ENCODE assay signal across 10 mouse cellular contexts in the genomic region with DNA sequence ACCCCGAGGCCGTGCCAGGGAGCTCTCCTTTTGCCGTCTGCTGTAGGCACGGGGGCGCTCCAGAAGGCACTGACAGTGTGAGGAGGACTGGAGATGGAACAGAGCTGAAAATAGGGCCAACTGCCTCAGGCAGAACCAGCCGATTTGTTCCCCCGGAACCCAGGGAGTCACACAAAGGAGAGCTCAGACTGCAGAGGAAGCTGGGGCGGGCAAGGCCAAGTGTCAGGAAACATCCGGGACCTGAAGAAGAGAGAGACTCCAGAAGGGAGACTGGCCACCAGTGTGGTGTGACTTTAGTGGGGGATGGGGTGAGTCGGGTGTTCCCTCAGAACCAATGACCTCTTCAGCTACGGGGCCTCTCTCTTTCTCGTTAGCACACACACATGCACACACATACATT. TPM values are rescaled to one million over a fixed set of nuclear protein-coding genes. Genes with fewer than 3 reads are reported as not detected.
DNase-seq lines count a peak whose midpoint lies in the region; ATAC-seq and TF ChIP-seq lines count a peak whose summit lies in the region.
"Had no signal": no experiment of that assay in that cellular context is flagged by ENCODE, and none has a peak within 500 bp of the region (broad histone marks: within the 10 kb centered on the region; RNA-seq: fewer than 3 reads in every experiment).

No protein-coding gene starts in this region.

- ATAC-seq in kidney, embryonic 15.5 days (replicated peaks; ENCODE audit: low FRiP score), result no peak
- no peak for ATAC-seq in heart, embryonic 13.5 days (ENCODE audit: extremely low read depth, insufficient number of reproducible peaks, low FRiP score, low TSS enrichment)
- ATAC-seq in lung, postnatal 0 days, result no peak
- ATAC-seq in intestine, postnatal 0 days, result no peak

- 76% methylated on average over 12 of the region's 12 CpGs for WGBS in kidney, embryonic 15.5 days
- 57% methylated on average over 12 of the region's 12 CpGs for WGBS in heart, embryonic 13.5 days
- WGBS in lung, postnatal 0 days, result 49% methylated on average over 12 of the region's 12 CpGs
- 79% methylated on average over 12 of the region's 12 CpGs for WGBS in thymus, adult 2 months
- 82% methylated on average over 12 of the region's 12 CpGs for WGBS in intestine, postnatal 0 days

- no peak for TF ChIP-seq CTCF in lung, postnatal 0 days (IDR thresholded peaks at IDR 0.05)
- TF ChIP-seq CTCF in thymus, adult 2 months (IDR thresholded peaks at IDR 0.05; ENCODE audit: borderline replicate concordance, control insufficient read depth, extremely low read depth, insufficient read depth, low read length, poor library complexity), result no peak
- no peak for TF ChIP-seq CTCF in intestine, postnatal 0 days (IDR thresholded peaks at IDR 0.05; ENCODE audit: low read depth)

- H3K4me2 ChIP-seq in kidney, embryonic 15.5 days, result no peak overlapping the region
- H3K4me2 ChIP-seq in heart, embryonic 13.5 days, result no peak overlapping the region
- no peak overlapping the region for H3K4me2 ChIP-seq in lung, postnatal 0 days (replicated peaks; ENCODE audit: low read depth, low read length)
- H3K4me2 ChIP-seq in intestine, postnatal 0 days (replicated peaks; ENCODE audit: low read depth), result no peak overlapping the region
- H3K4me2 ChIP-seq: hindbrain, embryonic 13.5 days had no signal

- no peak overlapping the region for H3K27ac ChIP-seq in kidney, embryonic 15.5 days
- peak overlapping the region; percentile 72 for H3K27ac ChIP-seq in brown adipose tissue, adult 24 weeks (replicated peaks; ENCODE audit: low read depth, low read length)
- no peak overlapping the region for H3K27ac ChIP-seq in heart, embryonic 13.5 days (replicated peaks)
- peak overlapping the region; percentile 59; the same call in 1 of the 2 replicates for H3K27ac ChIP-seq in lung, postnatal 0 days (ENCODE audit: low read length)
- no peak overlapping the region for H3K27ac ChIP-seq in thymus, adult 2 months (ENCODE audit: control insufficient read depth, insufficient read depth, low read length)
- H3K27ac ChIP-seq in intestine, postnatal 0 days (ENCODE audit: low read depth, low read length), result no peak overlapping the region
- H3K27ac ChIP-seq: hindbrain, embryonic 13.5 days had no signal

- H3K9me3 ChIP-seq in kidney, embryonic 15.5 days (replicated peaks), result no peaks in the 10 kb centered on the region
- no peaks in the 10 kb centered on the region for H3K9me3 ChIP-seq in heart, embryonic 13.5 days
- no peaks in the 10 kb centered on the region for H3K9me3 ChIP-seq in lung, postnatal 0 days (ENCODE audit: low read length)
- H3K9me3 ChIP-seq in intestine, postnatal 0 days (ENCODE audit: control insufficient read depth), result no peaks in the 10 kb centered on the region
- H3K9me3 ChIP-seq: hindbrain, embryonic 13.5 days had no signal

- peak; percentile 31 for DNase-seq in kidney, adult 11 months
- DNase-seq in lung, postnatal 0 days (ENCODE audit: low spot score), result peak; percentile 44
- no peak for DNase-seq in adipocyte (ENCODE audit: low spot score)
- DNase-seq in thymus, adult 2 months, result no peak
- DNase-seq: left cerebral cortex, postnatal 4 days had no signal

- peaks cover 21% of the 10 kb centered on the region for H3K4me1 ChIP-seq in kidney, embryonic 15.5 days
- peaks cover 19% of the 10 kb centered on the region for H3K4me1 ChIP-seq in brown adipose tissue, adult 24 weeks (ENCODE audit: control insufficient read depth, insufficient read depth, insufficient read length, low read length)
- peaks cover 22% of the 10 kb centered on the region for H3K4me1 ChIP-seq in heart, embryonic 13.5 days
- H3K4me1 ChIP-seq in lung, postnatal 0 days (ENCODE audit: insufficient read depth, low read depth, low read length), result peaks cover 16% of the 10 kb centered on the region
- peaks cover 47% of the 10 kb centered on the region for H3K4me1 ChIP-seq in thymus, adult 2 months (replicated peaks; ENCODE audit: control insufficient read depth, insufficient read depth, low read length)
- H3K4me1 ChIP-seq in intestine, postnatal 0 days (replicated peaks; ENCODE audit: control insufficient read depth, insufficient read depth, low read length), result no peaks in the 10 kb centered on the region

- no peak overlapping the region for H3K9ac ChIP-seq in kidney, embryonic 15.5 days
- 0 out of 2 replicates have a peak overlapping the region, but pooled peaks have one; percentile 33 for H3K9ac ChIP-seq in heart, embryonic 13.5 days
- no peak overlapping the region for H3K9ac ChIP-seq in lung, postnatal 0 days (replicated peaks; ENCODE audit: low read depth)
- no peak overlapping the region for H3K9ac ChIP-seq in intestine, postnatal 0 days (ENCODE audit: low read depth, low read length)
- H3K9ac ChIP-seq: hindbrain, embryonic 13.5 days had no signal

- no peak for TF ChIP-seq POLR2A in thymus, adult 2 months (IDR thresholded peaks at IDR 0.05; ENCODE audit: control insufficient read depth, extremely low read depth, insufficient read depth, low read length, poor library complexity)

- no peak for TF ChIP-seq EP300 in lung, postnatal 0 days (IDR thresholded peaks at IDR 0.05)

- no peaks in the 10 kb centered on the region for H3K27me3 ChIP-seq in kidney, embryonic 15.5 days
- H3K27me3 ChIP-seq in heart, embryonic 13.5 days (replicated peaks), result no peaks in the 10 kb centered on the region
- H3K27me3 ChIP-seq in lung, postnatal 0 days (replicated peaks; ENCODE audit: insufficient read depth, low read length), result no peaks in the 10 kb centered on the region
- H3K27me3 ChIP-seq in thymus, adult 2 months (ENCODE audit: control insufficient read depth, insufficient read depth, low read length), result no peaks in the 10 kb centered on the region
- no peaks in the 10 kb centered on the region for H3K27me3 ChIP-seq in intestine, postnatal 0 days (replicated peaks; ENCODE audit: control insufficient read depth, insufficient read depth, low read length)
- H3K27me3 ChIP-seq: hindbrain, embryonic 13.5 days had no signal

- H3K36me3 ChIP-seq in kidney, embryonic 15.5 days, result peaks cover 16% of the 10 kb centered on the region
- H3K36me3 ChIP-seq in heart, embryonic 13.5 days, result peaks cover 22% of the 10 kb centered on the region
- H3K36me3 ChIP-seq in lung, postnatal 0 days (ENCODE audit: insufficient read depth, low read length), result 0 out of 2 replicates have a peak, but pooled peaks cover 7% of the 10 kb centered on the region
- H3K36me3 ChIP-seq in thymus, adult 2 months (ENCODE audit: control insufficient read depth, insufficient read depth, low read length), result peaks cover 4% of the 10 kb centered on the region
- peaks cover 22% of the 10 kb centered on the region; the same call in 1 of the 2 replicates for H3K36me3 ChIP-seq in intestine, postnatal 0 days (ENCODE audit: control insufficient read depth, insufficient read depth)

- no peak overlapping the region for H3K4me3 ChIP-seq in kidney, embryonic 15.5 days (replicated peaks)
- H3K4me3 ChIP-seq in brown adipose tissue, adult 24 weeks (ENCODE audit: insufficient read depth, low read depth, low read length), result no peak overlapping the region
- H3K4me3 ChIP-seq in heart, embryonic 13.5 days, result no peak overlapping the region
- no peak overlapping the region for H3K4me3 ChIP-seq in lung, postnatal 0 days (ENCODE audit: low read depth, low read length)
- H3K4me3 ChIP-seq in thymus, adult 2 months (ENCODE audit: control insufficient read depth, insufficient read depth, low read length), result no peak overlapping the region
- H3K4me3 ChIP-seq in intestine, postnatal 0 days (ENCODE audit: low read depth, low read length), result no peak overlapping the region
- H3K4me3 ChIP-seq: hindbrain, embryonic 13.5 days had no signal

RNA-seq across cellular contexts. Expression of a gene that starts 4.1 kb away (rescaled TPM):
- polyA plus RNA-seq in kidney, embryonic 15.5 days (2015; fragmentation: Nextera tagmentation; extraction: Ambion mirVana), result 22.4 and 23.6 TPM in 2 replicates
- polyA plus RNA-seq in brown adipose tissue, adult 24 weeks (2012; ENCODE audit: insufficient read depth, insufficient read length, missing spikeins), result 25.9 and 41.4 TPM in 2 replicates
- polyA plus RNA-seq in heart, embryonic 13.5 days (2015; fragmentation: Nextera tagmentation; extraction: Ambion mirVana), result 14.7 and 15.3 TPM in 2 replicates
- polyA plus RNA-seq in lung, postnatal 0 days (2015; fragmentation: Nextera tagmentation; extraction: Ambion mirVana), result 34.1 and 35.0 TPM in 2 replicates
- polyA plus RNA-seq in thymus, adult 2 months (2012; rRNA removed), result 220 and 240 TPM in 2 replicates
- 10.7 and 12.5 TPM in 2 replicates for polyA plus RNA-seq in intestine, postnatal 0 days (2015; fragmentation: Nextera tagmentation; extraction: Ambion mirVana)

RNA-seq across cellular contexts. Expression of a gene that starts 24.9 kb away (rescaled TPM):
- 123 and 129 TPM in 2 replicates for polyA plus RNA-seq in kidney, embryonic 15.5 days (2015; fragmentation: Nextera tagmentation; extraction: Ambion mirVana)
- polyA plus RNA-seq in brown adipose tissue, adult 24 weeks (2012; ENCODE audit: insufficient read depth, insufficient read length, missing spikeins), result 230 and 282 TPM in 2 replicates
- polyA plus RNA-seq in heart, embryonic 13.5 days (2015; fragmentation: Nextera tagmentation; extraction: Ambion mirVana), result 126 and 137 TPM in 2 replicates
- 278 and 286 TPM in 2 replicates for polyA plus RNA-seq in lung, postnatal 0 days (2015; fragmentation: Nextera tagmentation; extraction: Ambion mirVana)
- 70.8 and 76.9 TPM in 2 replicates for polyA plus RNA-seq in thymus, adult 2 months (2012; rRNA removed)
- 313 and 341 TPM in 2 replicates for polyA plus RNA-seq in intestine, postnatal 0 days (2015; fragmentation: Nextera tagmentation; extraction: Ambion mirVana)

RNA-seq across cellular contexts. Expression of a gene that starts 29.2 kb away (rescaled TPM):
- polyA plus RNA-seq in kidney, embryonic 15.5 days (2015; fragmentation: Nextera tagmentation; extraction: Ambion mirVana), result 0.48 and 0.71 TPM in 2 replicates
- not detected in 2 replicates for polyA plus RNA-seq in brown adipose tissue, adult 24 weeks (2012; ENCODE audit: insufficient read depth, insufficient read length, missing spikeins)
- polyA plus RNA-seq in heart, embryonic 13.5 days (2015; fragmentation: Nextera tagmentation; extraction: Ambion mirVana), result 0.24 and 0.33 TPM in 2 replicates
- 0.20 TPM in 1 of 2 replicates, not detected in the other for polyA plus RNA-seq in lung, postnatal 0 days (2015; fragmentation: Nextera tagmentation; extraction: Ambion mirVana)
- 0.42 and 0.70 TPM in 2 replicates for polyA plus RNA-seq in thymus, adult 2 months (2012; rRNA removed)
- polyA plus RNA-seq in intestine, postnatal 0 days (2015; fragmentation: Nextera tagmentation; extraction: Ambion mirVana), result 0.13 and 0.16 TPM in 2 replicates

Comparison
In these comparisons a context has a peak if more than half of its experiments do, and no peak if none do; other contexts are left out.
1. DNase-seq: peak in kidney, adult 11 months (single experiment) and lung, postnatal 0 days (single experiment); none in adipocyte (single experiment) and thymus, adult 2 months (single experiment).
2. H3K27ac ChIP-seq: peak in brown adipose tissue, adult 24 weeks (single experiment) and lung, postnatal 0 days (single experiment); none in kidney, embryonic 15.5 days (single experiment), heart, embryonic 13.5 days (single experiment), thymus, adult 2 months (single experiment) and intestine, postnatal 0 days (single experiment).